Mouse (Mus musculus) brain, embryonic 14.5 days (tissue): Measurements from ENCODE around the gene Efs.

Experiments
- CTCF ChIP-seq: fragments of 200-500 bp; IDR thresholded peaks from 2 replicates; pipeline ENCODE4 v1.5.1; 2012; ENCODE audit warnings: inconsistent platforms, mild to moderate bottlenecking, moderate library complexity, borderline replicate concordance; ENCODE audit not compliant: insufficient read depth, insufficient read length; ENCODE audit errors: extremely low read depth
- POLR2A ChIP-seq: fragments of 200-500 bp; IDR thresholded peaks from 2 replicates; pipeline ENCODE4 v1.6.1; 2012; ENCODE audit warnings: mild to moderate bottlenecking, inconsistent platforms, borderline replicate concordance; ENCODE audit not compliant: poor library complexity, insufficient read depth, insufficient read length, severe bottlenecking; ENCODE audit errors: extremely low read depth

DNA sequence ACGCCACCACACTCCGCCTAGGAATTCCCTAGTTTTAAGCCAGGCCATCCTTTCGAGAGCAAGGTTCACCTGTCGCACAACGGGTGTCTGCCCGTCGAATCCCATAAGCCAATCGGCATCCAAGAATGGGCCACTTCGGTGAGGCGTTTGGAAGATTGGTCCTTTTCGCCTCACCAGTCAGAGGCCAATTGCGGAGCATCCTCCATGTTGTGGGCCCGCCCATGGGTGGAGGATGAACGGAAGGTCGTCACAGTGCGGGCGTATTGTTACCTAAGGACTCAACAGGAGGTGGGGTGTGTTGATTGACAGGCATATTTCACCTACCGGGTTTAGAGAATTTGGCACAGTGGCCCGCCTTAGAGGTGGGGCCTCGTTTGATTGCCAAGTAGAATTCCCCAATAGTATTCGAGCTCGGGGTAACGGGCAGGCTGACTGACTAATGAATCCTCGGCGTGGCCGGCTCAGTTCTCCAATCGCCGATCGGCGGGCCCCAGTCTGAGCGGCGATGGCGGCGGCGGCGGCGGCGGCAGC is 32.2 kb downstream of the Efs start:
- TF ChIP-seq CTCF (no peak), POLR2A (no peak)
